Mouse (Mus musculus): ENCODE results near the gene Ttll1.
"Not testable (repeated sequence)": the region's sequence is repeated elsewhere in the genome, so short reads cannot be mapped to it uniquely, and the experiment has no call there.

The Ttll1 gene

DNA sequence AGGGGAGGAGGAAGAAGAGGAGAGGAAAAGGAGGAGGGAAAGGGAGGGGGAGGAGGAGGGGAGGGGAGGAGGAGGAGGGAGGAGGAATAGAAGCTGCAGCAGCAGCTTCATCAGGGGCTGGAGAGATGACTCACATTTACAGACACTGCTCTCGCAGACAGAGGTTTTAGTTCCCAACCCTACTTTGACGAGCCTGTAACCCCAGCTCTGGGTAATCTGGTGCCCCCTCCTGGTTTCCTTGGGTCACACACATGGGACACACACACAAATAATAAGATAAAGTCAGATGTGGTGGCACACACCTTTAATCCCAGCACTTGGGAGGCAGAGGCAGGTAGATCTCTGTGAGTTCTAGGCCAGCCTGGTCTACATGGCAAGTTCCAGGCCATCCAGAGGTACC is 27.2 kb downstream of the Ttll1 start:
- DNase-seq (ENCODE audit: low spot score in 2 of 2), result no peak

DNA sequence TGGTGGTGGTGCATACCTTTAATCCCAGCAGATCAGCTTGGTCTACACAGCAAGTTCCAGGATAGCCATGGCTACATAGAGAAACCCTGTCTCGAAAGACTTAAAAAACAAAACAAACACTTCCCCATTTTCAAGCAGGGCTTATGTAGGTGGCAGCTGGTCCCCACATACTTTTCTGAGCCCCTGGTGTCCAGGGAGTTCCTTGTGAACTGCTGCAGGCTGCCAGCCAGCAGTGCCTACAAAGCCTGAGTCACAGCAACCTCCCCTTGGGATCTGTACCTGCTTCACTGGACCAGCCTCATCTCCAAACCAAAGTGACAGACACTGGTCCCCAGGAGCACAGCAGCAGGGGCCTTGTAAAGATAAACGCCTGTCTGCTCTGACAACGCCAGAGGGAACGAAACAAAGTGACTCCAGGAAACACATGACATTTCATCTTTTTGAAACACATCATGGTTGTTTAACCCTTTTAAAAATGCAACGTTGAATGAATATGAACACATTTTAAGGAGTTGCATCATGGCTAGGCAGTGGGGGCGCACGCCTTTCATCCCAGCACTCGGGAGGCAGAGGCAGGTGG is 28.0 kb downstream of the Ttll1 start:
- DNase-seq (ENCODE audit: low spot score in 2 of 2), result no peak

DNA sequence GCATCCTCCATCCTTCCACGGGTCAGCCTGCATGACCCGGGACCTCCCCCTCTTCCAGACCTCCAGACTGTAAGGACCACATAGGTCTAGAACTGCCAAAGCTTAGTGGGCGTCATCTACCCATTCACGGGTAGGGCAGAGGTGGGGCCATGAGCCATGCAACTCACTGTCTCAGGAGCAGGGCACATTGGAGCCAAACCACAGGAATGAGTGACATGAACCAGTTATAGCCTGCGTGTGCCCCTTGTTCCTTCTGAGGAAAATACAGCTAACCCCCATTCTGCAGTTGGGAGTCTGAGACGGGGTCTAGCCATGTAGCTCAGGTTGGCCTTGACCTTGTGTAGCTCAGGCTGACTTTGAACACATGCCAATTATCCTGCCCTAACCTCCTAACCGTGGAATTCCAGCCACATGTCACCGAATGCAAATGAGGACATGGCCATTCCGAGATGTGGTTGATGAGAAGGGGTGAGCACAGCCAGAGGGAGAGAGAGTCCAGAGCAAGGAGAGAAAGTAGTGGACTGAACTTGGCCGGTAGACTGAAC is 29.4 kb downstream of the Ttll1 start:
- DNase-seq (ENCODE audit: low spot score in 2 of 2), result no peak

DNA sequence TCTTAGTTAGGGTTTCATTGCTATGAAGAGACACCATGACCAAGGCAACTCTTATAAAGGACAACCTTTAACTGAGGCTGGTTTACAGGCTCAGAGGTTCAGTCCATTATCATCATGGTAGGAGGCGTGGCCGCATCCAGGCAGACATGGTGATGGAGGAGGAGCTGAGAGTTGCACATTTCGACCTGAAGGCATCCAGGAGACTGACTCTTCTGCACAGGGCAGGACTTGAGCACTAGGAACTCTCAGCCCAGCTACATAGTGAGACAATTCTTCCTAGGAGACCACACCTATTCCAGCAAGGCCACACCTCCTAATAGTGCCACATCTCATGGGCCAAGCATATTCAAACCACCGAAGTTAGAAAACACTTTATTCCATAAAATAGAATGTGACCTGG is 30.9 kb downstream of the Ttll1 start:
- DNase-seq (ENCODE audit: low spot score in 2 of 2), result no peak

DNA sequence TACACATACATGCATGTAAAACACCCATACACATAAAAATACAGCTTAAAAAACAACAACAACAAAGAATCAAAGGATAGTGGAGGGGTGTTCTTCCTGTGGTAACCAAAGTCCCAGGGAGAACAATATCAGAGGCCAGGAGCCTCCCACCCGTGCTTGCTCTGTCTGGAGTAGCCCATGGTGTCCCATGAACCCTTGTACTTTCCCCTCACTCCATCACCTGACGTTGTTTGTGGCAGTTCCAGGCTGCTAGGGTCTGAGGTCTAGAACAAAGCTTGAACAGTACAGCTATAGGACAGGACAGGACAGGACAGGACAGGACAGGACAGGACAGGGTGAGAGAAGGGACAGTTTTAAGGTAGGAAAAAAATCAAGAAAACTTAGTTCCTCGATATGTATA is 32.6 kb downstream of the Ttll1 start:
- no peak for DNase-seq (ENCODE audit: low spot score in 2 of 2)

DNA sequence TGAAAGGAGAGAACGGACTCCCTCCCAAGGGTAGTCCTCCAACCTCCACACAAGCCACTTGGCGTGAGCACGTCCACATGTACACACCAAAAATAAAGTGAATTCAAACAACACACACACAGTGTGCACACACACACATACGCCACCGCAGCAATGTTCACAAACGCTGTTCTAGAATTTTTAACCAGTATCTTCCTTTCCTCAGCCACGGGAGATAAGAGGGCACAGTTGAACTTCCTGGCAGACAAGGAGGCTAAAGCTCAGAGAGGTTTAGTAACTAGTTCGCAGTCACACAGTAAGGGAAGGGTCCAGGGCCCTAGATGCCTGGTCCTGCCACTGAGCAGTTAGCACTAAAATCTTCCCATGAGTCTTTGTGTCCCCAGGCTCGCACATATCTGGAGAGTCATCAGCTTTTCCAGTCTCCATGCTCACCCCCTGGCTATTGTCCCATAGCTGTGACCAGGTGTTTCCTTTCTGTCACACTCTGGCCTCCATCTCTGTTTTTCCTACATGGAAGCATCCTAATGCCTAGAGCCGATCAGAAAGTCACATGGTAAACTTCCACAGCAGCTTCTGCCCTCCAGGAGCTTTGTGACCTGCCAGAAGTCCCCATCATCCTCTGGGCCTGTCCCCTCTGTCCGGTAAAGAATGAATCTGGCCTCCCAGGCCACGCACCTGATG is 34.0 kb downstream of the Ttll1 start:
- no peak for DNase-seq (ENCODE audit: low spot score in 2 of 2)

DNA sequence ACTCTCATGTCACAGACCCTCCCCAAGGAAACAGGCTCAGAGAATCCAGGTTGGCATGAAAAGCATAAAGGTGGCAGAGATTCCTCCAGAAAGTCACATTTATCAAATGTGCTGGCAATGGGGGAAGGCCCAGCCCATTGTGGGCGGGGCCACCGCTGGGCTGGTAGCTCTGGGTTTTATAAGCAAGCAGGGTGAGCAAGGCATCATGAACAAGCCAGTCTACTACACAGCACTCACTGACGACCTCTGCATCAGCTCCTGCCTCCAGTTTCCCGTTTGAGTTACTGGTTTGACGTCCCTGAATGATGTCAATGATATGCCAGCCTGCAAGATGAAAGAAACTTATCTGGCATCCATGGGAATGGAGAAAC is 36.2 kb downstream of the Ttll1 start:
- no peak for DNase-seq (ENCODE audit: low spot score in 2 of 2)

DNA sequence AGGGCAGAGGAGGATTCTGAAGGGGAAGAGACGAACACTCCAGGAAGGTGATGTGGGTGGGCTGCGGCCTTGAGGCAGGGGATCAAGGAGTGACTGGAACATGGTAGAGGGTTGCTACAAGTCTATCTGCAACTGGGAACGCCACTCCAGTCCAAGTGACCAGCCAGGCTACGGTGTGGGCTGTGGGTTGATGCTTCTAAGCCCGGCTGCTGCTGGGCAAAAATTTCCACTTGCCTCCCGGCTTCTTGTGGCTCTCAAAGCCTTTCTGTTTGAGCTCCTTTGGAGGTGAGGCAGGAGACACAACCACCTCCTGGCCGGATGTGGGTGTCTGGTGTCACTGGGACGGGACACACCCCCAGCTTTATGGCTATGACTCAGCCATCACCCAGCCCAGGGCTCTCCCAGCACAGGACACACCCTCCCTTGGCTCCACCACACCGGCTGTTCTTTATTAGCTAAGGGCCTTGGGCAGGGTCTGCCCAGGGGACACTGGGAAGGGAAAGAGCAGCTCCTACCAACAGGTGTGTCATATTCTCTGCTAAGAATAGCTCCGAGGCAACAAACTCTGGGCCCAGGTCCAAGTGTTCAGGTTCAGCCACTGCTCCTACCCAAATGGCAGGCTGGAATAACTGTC is 36.7 kb downstream of the Ttll1 start:
- DNase-seq (ENCODE audit: low spot score in 2 of 2), result no peak

DNA sequence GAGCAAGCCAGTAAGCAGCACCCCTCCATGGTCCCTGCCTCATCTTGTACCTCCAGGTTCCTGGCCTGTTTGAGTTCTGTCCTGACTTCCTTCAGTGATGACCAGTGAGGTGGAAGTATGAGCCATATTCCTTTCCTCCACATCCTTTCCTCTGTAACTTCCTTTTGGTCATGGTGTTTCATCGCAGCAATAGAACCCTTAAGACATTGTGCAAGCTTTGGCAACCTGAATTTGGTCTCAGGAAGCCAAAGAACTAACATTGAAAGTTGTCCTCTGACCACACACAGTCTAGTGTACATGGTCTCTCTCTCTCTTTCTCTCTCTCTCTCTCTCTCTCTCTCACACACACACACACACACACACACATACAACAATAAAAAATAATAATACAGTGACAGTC is 37.4 kb downstream of the Ttll1 start:
- DNase-seq (ENCODE audit: low spot score in 2 of 2), result no peak

DNA sequence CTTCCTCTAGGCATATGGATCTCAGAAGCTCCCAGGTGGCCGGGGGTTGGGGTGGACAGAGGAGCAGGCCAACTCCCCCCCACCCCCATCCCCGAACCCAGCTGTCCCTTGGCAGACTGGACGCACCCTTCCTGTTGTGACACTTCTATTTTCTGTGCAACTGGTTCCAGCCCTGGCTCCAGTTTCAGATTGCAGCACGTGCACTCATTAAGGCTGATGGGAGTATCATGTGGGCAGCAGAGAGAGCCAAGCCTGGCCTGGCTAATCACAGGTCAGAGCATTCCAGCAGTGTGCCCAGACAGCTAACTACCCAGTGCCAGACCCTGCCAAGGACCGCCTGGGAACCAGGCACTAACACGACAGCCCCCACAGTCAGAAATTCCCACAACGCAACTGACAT is 39.2 kb downstream of the Ttll1 start:
- DNase-seq (ENCODE audit: low spot score in 2 of 2), result no peak

DNA sequence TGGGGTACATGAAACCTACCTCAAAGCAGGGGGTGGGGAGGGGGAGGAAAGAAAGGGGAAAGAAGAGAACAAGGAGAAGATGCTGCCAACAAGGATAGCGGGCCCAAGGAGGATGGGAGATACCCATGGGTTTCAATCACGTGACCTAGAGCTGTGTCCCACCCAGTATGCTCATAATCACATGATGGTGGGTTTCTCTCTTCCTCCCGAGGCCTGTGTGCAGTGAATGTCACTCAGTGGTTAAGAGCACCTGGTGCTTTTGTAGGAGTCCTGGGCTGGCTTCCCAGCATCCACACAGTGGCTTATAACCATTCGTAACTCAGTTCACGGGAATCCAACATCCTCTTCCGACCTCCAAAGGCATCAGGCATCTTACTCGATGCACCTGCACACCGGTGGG is 40.2 kb downstream of the Ttll1 start:
- no peak for DNase-seq (ENCODE audit: low spot score in 2 of 2)

DNA sequence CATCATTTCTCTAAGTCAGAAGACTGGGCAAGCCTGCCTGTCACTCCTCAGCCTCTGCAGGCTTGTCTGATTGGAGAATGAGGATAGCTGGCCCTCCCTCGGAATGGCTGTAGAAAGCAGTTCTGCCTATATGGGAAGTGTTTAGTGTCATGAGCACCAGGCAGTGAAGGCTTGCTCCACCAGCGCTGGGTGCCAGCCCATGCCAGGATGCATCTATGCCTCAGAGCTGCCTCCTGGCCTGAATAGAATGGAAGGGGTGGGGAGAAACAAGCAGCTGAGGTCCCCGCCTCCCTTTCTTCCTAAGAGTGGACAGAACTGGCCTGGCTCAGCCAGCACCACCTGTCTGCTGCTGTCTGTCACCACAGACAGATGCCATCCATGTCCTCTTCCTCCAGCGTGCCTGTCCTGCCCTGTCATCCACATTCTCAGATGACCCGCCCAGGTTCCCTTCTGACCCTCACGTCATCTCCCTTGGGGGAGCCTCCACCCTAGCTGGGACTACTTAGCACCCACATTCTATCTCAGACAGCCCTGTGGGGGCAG is 41.3 kb downstream of the Ttll1 start:
- no peak for DNase-seq (ENCODE audit: low spot score in 2 of 2)

DNA sequence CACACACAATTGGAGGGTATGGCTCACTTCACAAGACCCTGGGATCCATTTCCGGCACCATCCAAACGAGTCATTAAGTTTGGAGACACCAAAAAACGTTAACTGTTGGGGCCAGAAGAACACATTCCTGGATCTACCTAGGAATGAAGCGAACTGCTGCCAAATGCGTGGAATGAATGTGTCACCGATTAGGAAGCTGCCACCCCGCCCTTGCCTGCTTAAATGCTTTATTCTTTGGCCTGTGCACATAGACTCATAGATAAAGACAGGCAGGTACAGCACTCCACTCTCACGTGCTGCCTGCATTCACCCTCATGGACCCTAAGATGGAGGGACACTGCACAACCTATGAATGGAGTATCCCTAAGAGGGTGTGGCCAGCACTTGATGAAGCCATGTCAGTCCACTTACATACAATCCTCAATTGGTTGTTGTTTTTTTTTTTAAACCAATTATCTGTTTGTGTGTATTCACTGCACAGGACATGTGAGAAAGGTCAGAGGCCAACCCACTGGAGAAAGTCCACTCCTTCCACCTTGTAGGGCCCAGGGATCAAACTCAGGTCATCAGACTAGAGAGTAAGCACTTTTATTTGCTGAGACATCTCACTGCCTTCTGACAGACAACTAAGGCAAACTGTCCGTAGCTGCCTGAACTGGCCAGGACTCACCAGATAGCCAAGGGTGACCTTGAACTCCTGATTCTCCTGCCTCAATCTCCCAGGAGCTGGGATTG is 43.3 kb downstream of the Ttll1 start:
- no peak for DNase-seq (ENCODE audit: low spot score in 2 of 2)

DNA sequence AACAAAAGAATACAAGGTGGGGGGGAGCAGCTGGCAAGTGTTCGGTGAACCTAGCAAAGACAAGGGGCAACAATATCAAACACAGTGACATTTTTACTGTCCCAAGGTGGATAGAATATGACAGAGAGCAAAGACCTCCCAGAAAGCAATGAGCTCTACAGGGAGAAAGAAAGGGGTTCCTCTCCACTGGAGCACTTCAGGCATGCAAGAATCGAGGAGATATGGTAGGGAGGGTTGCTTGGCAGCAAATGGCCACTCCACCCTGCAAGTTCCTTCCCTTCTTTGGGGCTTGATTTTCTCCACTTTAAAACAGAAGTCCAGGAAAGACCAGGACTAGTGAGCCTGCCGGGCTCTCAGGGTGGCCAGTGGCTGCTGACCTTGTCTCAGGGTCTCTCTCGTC is 44.4 kb downstream of the Ttll1 start:
- no peak for DNase-seq (ENCODE audit: low spot score in 2 of 2)

DNA sequence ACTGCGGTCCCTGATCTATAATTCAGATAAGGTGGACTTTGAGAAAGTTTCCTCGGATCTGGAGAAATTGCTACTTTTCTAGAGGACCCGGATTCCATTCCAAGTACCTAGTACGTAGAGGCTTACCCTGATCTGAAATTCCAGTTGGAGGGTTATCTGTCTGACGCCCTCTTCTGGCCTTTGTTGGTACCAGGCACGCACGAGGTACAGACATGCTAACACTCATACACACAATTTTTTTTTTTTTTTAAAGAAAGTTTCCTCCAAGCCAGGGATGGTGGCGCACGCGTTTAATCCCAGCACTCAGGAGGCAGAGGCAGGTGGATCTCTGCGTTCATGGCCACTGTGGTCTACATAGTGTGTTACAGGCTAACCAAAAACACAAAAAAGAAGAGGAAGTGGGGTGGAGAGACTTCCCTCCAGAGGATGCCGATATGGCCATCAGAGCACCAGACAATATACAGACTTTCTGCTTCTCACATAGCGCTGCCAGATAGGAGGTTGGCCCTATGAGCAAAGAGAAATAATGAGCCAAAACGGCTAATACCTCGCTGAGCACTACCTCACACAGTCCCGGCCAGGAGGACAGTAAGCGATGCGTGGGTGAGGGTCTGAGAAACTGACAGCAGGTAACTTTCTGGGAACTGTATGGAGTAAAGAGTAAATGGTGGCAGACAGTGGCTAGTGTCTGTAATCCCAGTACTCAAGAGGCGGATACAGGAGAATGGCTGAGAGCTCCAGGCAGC is 45.6 kb downstream of the Ttll1 start:
- DNase-seq (ENCODE audit: low spot score in 2 of 2), result no peak

DNA sequence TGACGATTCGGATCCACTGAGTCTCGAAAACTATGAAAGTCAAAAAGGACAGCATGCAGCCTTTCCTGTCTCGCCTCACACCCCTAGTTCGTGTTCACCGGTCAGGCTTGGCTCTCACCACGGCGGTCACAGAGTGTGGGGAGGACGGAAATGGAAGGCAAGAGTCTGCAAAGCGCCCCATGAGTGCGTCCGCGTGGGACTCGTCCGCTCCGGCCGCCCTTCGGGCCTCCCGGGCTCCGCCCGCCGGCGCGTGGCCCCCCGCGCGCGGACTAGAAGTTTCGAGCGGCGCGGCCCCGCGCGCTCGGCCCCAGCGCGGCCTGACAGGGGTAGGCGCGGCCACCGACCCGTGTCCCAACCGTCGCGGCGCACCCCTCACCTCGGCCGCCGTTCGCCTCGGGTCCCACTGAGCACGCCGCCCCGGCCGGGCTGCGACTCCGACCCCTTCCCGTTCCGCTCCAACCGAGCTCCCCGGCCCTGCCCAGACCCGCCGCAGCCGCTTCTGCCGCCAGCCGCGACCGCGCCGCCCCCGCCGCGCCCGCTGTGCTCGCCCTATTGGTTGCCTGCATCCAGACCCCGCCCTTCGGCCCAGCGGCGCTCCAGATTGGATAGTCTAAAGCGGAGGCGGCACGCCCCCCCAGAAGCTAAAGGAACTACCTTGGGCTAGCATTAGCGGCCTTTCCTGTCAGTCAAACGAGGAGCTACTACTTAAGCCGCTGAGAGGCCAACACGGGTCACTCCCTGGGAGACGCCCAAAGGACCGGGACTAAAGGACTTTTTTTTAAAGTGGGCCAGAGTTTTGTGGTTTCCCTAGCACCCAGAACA is 46.4 kb downstream of the Ttll1 start, which contains the start of gene Pacsin2:
TSS of gene Pacsin2 (minus strand) at position 524 of the 822 bp plus-strand sequence.
- peak; percentile 90 for DNase-seq (ENCODE audit: low spot score in 2 of 2)

DNA sequence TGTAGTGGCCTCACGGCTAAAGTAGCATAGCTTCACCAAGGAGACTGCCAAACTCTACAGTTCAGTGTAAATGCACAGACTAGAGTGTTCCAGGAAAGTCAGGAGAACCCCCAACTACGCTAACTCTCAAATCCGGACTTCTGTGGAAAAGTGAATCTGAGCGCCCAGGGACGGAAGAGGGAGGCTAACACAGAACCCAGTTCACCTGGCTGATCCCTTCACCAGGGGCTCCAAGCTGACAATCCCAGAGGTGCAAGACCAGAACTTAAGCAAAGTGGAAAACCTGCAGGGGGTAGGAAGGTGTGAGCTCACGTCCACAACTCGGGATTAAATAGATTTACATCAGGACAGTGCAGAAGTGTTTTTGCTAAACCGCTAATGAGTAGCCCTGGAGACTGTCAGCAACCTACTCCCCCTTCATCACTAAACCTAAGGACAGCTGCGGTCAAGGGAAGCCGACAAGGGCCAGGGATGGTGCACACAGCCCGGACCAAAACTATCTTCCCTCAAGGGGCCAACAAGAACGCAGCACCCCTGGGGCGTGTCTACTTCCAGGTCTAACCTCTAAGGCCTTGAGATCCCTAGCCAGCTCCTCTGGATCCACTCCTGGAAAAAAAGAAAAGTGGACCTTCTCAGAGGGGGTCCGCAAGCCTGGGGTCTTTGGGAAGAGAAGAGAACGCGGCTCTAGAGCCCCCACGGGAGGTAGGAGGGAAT is 47.2 kb downstream of the Ttll1 start:
- DNase-seq (ENCODE audit: low spot score in 2 of 2), result no peak

DNA sequence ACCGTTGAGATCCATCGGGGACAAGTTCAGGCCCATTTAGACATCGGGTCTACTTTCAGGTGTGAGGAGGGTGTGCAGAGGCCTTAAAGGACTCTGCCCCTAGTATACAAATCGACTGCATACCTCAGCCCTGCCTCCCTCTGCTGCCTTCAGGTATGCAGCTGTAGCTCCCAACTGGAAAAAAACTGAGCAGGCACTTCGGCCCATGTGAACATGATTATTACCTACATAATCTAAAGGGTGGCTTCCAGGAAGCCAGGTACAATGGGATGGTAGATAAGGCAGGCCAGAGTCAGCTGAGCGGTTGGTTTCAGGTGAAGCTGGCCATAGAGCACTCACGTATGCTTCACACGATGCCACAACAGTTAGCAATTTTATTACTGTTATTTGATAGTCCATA is 48.3 kb downstream of the Ttll1 start:
- not testable (repeated sequence) for DNase-seq (ENCODE audit: low spot score in 2 of 2)

DNA sequence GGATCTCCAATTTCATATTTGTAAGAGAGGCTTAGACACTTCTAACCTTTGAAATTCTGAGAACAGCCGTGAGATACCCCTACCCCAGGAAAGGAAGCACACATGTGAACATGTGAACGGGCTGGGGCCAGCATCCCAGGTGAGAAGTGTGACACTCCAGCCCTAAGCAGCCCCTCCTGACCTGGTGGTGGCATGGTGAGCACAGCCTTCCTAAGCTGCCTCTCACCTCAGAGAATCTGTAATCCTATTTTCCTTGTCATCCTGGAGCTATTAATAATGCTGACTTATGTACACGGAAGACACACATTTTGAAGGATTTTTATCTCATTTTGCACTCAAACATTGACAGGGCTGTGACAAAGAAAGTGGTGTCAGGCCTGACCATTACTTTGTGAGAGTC is 49.8 kb downstream of the Ttll1 start:
- DNase-seq (ENCODE audit: low spot score in 2 of 2), result no peak

DNA sequence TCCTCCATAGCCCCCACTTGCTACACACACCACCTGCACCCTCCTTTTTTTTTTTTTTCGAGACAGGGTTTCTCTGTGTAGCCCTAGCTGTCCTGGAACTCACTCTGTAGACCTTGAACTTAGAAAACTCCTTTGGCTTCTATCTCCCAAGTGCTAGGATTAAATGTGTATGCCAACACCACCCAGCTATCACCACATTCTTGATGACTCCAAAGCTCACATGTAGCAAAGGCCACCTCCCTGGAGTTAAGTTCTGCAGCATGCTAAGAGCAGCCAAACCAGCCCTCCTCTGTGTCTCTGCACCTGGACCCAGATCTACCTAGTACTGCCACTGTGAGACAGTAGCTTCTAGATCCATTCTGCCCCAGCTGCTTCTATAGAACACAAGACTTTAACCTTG is 53.2 kb downstream of the Ttll1 start:
- DNase-seq (ENCODE audit: low spot score in 2 of 2), result no peak

Data from frontal cortex, postnatal 25 days (tissue).